Mouse (Mus musculus) kidney, embryonic 14.5 days (tissue): ENCODE measurements around the gene Map4k2. TPM values are rescaled to one million over a fixed set of nuclear protein-coding genes. Genes with fewer than 3 reads are reported as not detected.

Experiments
- ATAC-seq: fragments of 200-750 bp; cut with Nextera tagmentation; 2 replicates; pipeline ENCODE4 v1.8.0; 2017; ENCODE audit warnings: moderate number of reproducible peaks, mild to moderate bottlenecking, moderate TSS enrichment, moderate library complexity; ENCODE audit not compliant: low FRiP score, low TSS enrichment
- H3K27ac ChIP-seq: fragments of 300-500 bp; sonication (generic); 2 replicates; pipeline ENCODE4 v1.5.1; 2014; ENCODE audit warnings: low read depth, mild to moderate bottlenecking, low read length, moderate library complexity, mixed read lengths
- H3K27me3 ChIP-seq: fragments of 300-500 bp; sonication (generic); 2 replicates; pipeline ENCODE4 v1.6.1; 2014; ENCODE audit warnings: mild to moderate bottlenecking, low read length; ENCODE audit not compliant: control insufficient read depth, insufficient read depth
- H3K36me3 ChIP-seq: fragments of 300-500 bp; sonication (generic); 2 replicates; pipeline ENCODE4 v1.6.1; 2014; ENCODE audit warnings: low read length, mixed read lengths; ENCODE audit not compliant: control insufficient read depth, insufficient read depth
- H3K4me1 ChIP-seq: fragments of 300-500 bp; sonication (generic); 2 replicates; pipeline ENCODE4 v1.6.1; 2014; ENCODE audit warnings: low read length, mixed read lengths; ENCODE audit not compliant: control insufficient read depth, insufficient read depth
- H3K4me2 ChIP-seq: fragments of 300-500 bp; sonication (generic); replicated peaks from 2 replicates; pipeline ENCODE4 v1.6.1; 2014; ENCODE audit warnings: low read depth, mild to moderate bottlenecking, low read length
- H3K4me3 ChIP-seq: fragments of 300-500 bp; sonication (generic); 2 replicates; pipeline ENCODE4 v1.5.1; 2014; ENCODE audit warnings: mild to moderate bottlenecking, low read length
- H3K9ac ChIP-seq: fragments of 300-500 bp; sonication (generic); 2 replicates; pipeline ENCODE4 v1.6.1; 2014; ENCODE audit warnings: low read depth, mild to moderate bottlenecking, low read length, moderate library complexity
- H3K9me3 ChIP-seq: fragments of 300-500 bp; sonication (generic); 2 replicates; pipeline ENCODE4 v1.6.1; 2016; ENCODE audit warnings: low read length; ENCODE audit not compliant: control insufficient read depth
- WGBS: fragments of 180-500 bp; shearing (Covaris S2); extraction: QIAGEN DNeasy Blood & Tissue Kit; methylation state at CpG from one replicate; pipeline ENCODE4 v1.1.7; 2014; 5-methylcytosine and 5-hydroxymethylcytosine counted together
- polyA plus RNA-seq: library from polyadenylated mRNA; unstranded; fragments of >200 nt; fragmentation: Nextera tagmentation; extraction: Ambion mirVana; gene quantifications from 2 replicates; pipeline ENCODE4 v1.2.1, GENCODE M21; 2014

Gene Map4k2
- polyA plus RNA-seq, 1 experiment from 2014 or later: 12.5 TPM

DNA sequence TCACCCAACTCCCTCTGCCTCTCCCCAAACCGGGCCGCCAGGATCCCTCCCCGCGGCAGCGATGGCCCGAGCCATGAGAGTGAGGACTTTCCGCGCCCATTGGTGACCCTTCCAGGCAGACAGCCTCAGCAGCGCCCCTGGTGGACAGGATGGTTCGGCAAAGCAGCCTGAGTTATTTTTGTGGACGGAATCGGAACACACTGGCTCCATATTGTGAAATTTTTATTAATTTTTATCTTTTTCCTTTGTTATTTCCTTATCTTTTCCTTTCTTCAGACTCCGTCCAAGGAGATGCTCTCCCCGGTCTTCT, 35.3 kb downstream of the Map4k2 start:
- H3K4me1 ChIP-seq: no peaks in the 10 kb centered on the region
- WGBS: 77% methylated on average over 14 of the region's 14 CpGs
- H3K9me3 ChIP-seq: no peaks in the 10 kb centered on the region
- no peak for ATAC-seq
- no peak overlapping the region for H3K4me2 ChIP-seq
- no peaks in the 10 kb centered on the region for H3K27me3 ChIP-seq
- H3K4me3 ChIP-seq: no peak overlapping the region
- peaks cover 88% of the 10 kb centered on the region for H3K36me3 ChIP-seq
- no peak overlapping the region for H3K27ac ChIP-seq
- H3K9ac ChIP-seq: no peak overlapping the region

DNA sequence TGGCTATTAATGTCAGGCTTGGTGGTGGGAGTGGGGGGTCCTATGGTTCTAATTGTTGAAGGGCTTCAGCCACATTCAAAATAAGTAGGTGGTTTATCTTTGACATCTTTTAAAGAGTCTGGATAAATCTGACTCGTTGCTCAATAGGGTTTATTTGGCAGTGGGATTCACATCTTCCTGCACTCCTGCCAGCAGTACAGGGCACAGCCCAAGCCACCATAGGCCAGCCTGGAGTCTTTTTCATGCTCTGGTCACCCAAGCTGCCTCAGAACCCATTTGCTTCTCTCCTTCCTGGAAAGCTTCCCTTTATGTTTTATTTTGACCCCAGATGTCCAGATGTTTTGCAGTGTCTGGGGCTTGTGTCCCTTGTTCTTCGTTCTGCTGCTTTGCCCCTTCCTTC, 35.7 kb downstream of the Map4k2 start:
- H3K4me3 ChIP-seq: no peak overlapping the region
- no peak for ATAC-seq
- H3K4me1 ChIP-seq: no peaks in the 10 kb centered on the region
- H3K9me3 ChIP-seq: no peaks in the 10 kb centered on the region
- H3K27ac ChIP-seq: no peak overlapping the region
- 93% methylated on average over 2 of the region's 2 CpGs for WGBS
- H3K4me2 ChIP-seq: no peak overlapping the region
- no peak overlapping the region for H3K9ac ChIP-seq
- H3K27me3 ChIP-seq: no peaks in the 10 kb centered on the region
- H3K36me3 ChIP-seq: peaks cover 84% of the 10 kb centered on the region

DNA sequence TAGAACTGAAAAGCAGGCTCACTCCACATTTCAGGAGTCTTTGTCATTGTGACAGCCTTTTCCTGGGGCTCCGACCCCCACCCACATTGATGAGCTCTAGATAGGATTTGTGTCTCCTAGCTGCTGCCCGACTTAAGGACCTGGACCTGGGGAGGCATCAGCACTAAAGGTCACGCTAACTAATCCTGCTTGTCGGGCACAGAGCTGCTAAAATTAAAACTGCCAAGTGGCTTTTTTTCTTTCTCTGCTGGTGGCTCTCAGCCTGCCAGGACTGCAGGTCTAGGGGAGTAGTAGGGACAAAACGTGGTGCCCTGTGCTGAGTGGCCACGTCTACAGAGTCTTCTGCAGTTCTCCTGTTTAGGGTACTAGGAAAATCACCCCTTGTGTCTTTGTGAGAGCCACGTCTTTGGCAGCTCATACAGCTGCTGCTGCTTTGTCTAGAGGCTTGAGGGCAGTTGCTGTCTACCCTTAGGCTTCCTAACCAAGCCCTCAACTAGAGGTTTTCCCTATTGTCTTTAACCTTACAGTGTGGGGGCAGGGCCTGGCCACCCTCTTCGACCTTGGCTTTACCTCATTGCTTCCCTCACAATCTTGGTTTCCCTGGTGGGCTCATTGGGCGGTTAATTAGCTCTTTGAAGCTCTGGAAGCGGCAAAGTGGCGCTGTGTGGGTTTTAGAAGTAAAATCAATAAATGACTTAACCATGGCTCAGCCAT, 36.5 kb downstream of the Map4k2 start:
- Histone ChIP-seq H3K36me3 (peaks cover 76% of the 10 kb centered on the region), H3K27ac (no peak overlapping the region), H3K4me3 (no peak overlapping the region), H3K27me3 (no peaks in the 10 kb centered on the region), H3K4me2 (no peak overlapping the region), H3K9me3 (no peaks in the 10 kb centered on the region), H3K4me1 (no peaks in the 10 kb centered on the region), H3K9ac (no peak overlapping the region)
- 78% methylated on average over 11 of the region's 11 CpGs for WGBS
- no peak for ATAC-seq

DNA sequence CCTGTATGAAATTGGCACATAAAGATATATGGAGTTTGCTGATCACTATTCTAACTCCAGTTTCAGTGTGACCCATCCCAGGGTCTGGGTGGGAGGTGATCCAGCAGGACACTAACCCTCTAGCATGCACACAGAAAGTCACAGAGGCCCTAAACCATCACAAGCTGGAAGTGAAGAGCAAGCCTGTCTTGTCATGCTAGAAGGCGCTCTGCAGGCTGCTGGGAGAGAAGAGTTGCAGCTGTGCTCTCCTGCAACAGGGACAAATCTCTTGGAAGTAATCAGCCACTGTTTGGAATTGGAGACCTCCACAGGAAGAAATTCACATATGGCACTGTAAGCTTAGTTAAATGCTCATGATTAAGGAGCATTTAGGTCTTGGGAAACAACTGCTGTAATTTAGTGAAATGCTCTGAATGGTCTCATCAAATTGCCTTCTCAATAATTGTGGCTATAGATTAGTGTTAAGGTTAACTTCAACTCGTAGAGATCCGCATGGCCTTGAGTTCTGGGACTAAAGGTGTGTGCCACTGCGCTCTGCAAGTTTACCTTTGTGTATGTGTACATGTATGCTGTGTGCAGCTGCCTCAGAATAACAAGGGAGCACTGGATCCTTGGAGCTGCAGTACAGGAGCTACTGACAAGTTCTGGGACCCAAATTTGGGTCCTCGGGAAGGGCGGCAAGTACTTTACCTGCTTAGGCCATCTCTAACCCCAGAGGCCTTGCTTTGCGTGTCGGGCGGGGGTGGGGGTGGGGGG, 39.7 kb downstream of the Map4k2 start:
- Histone ChIP-seq H3K9ac (no peak overlapping the region), H3K4me1 (peaks cover 21% of the 10 kb centered on the region), H3K4me3 (no peak overlapping the region), H3K9me3 (no peaks in the 10 kb centered on the region), H3K36me3 (peaks cover 44% of the 10 kb centered on the region), H3K27me3 (no peaks in the 10 kb centered on the region), H3K4me2 (no peak overlapping the region), H3K27ac (no peak overlapping the region)
- 90% methylated on average over 9 of the region's 9 CpGs for WGBS
- no peak for ATAC-seq

DNA sequence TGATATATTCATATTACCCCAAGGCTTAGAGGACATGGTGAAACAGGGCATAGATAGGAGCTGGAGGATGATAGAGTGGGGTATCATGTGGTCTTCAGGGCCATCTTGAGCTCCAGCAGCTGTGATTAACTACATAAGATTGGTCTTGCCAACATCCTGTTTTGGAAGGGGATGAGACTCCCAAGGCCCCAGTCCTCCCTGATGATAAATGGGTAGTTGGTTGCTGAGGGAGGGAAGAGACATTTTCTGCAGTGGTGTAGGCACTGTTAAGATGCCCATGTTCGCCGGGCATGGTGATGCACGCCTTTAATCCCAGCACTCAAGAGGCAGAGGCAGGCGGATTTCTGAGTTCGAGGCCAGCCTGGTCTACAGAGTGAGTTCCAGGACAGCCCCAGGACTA, 40.3 kb downstream of the Map4k2 start:
- Histone ChIP-seq H3K36me3 (peaks cover 38% of the 10 kb centered on the region), H3K9ac (no peak overlapping the region), H3K27me3 (no peaks in the 10 kb centered on the region), H3K4me2 (no peak overlapping the region), H3K4me1 (peaks cover 23% of the 10 kb centered on the region), H3K9me3 (no peaks in the 10 kb centered on the region), H3K4me3 (no peak overlapping the region), H3K27ac (no peak overlapping the region)
- no peak for ATAC-seq
- 99% methylated on average over 5 of the region's 5 CpGs for WGBS

DNA sequence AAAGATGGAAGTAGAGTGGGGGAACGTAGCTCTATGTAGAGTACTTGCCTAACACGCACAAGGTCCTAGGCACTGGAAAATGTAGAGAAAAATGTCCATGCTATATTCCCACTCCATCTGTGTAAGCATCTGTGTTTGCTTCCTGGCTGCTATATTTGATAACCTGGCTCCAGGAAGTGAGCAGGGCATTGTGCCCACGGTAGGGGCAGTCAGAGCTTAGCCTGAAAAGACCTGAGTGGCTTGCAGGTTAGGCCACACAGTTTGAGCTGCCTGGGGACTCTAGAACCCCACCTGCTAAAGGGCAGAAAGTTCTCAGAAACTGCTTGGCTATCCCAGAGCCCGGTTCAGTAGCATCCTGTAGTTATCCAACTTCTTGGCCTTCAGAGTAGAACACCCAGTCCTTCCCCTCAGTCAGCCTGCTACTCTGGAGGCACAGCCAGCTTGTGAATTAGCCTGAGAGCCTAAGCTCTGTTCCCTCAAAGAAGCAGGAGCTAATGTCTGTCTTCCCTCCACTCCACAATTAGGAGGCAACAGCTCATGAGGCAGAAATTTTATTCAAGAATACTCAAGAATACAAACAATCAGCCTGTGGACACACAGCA, 41.5 kb downstream of the Map4k2 start:
- Histone ChIP-seq H3K4me3 (no peak overlapping the region), H3K9me3 (no peaks in the 10 kb centered on the region), H3K4me2 (no peak overlapping the region), H3K27me3 (no peaks in the 10 kb centered on the region), H3K4me1 (peaks cover 30% of the 10 kb centered on the region), H3K9ac (no peak overlapping the region), H3K36me3 (peaks cover 26% of the 10 kb centered on the region), H3K27ac (no peak overlapping the region)
- no peak for ATAC-seq
- WGBS: 77% methylated on average over 4 of the region's 4 CpGs

DNA sequence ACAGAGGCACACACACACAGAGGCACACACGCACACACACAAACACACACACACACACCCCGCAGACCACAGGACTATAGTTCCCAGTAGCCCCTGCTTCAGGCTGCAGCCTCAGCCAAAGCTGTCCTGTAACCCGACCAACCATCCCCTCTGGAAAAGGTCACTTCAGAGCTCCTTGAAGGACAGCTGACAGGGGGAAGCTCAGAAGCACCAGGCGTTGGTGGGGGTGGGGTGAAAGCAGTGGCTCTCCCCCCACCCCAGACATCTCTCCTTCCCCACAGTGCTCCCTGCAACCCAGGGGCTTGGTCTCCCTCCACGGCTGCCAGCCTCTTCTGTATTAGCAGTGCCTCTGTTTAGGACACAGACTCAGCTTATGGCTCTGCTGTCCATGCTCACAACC, 42.5 kb downstream of the Map4k2 start:
- H3K9ac ChIP-seq: peak overlapping the region; percentile 20; the same call in 1 of the 2 replicates
- peaks cover 16% of the 10 kb centered on the region for H3K36me3 ChIP-seq
- no peaks in the 10 kb centered on the region for H3K27me3 ChIP-seq
- WGBS: 31% methylated on average over 5 of the region's 5 CpGs
- H3K27ac ChIP-seq: peak overlapping the region; percentile 68
- peak; percentile 17 for ATAC-seq
- H3K9me3 ChIP-seq: no peaks in the 10 kb centered on the region
- no peak overlapping the region for H3K4me3 ChIP-seq
- peaks cover 32% of the 10 kb centered on the region for H3K4me1 ChIP-seq
- no peak overlapping the region for H3K4me2 ChIP-seq

DNA sequence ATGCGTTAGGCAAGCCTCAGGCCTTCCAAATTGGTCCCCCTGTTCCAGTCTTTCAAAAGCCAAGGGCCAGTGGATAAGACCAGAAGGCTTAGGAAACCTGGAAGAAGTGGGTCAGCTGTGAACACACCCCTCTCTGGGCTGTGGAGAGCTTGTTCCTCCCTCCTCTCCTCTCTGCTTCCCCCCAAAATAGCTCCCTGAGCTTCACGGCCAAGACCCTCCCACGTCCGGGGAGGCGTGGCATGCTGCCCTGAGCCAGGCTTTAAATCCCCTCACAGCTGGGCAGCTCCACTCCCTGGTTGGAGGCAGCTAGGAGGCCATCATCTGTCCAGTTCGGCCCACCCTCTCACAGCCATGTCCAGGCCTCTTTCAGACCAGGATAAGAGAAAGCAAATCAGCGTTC, 43.2 kb downstream of the Map4k2 start, which contains the start of gene Pygm:
TSS of gene Pygm (plus strand) at position 272 of the 400 bp plus-strand sequence.
- no peaks in the 10 kb centered on the region for H3K9me3 ChIP-seq
- peaks cover 39% of the 10 kb centered on the region for H3K4me1 ChIP-seq
- ATAC-seq: peak; percentile 69
- peak within 1 kb of the TSS; percentile 32; the same call in 1 of the 2 replicates for H3K9ac ChIP-seq
- peak within 1 kb of the TSS; percentile 27; the same call in 1 of the 2 replicates for H3K4me2 ChIP-seq
- no peak within 1 kb of the TSS for H3K4me3 ChIP-seq
- peak within 1 kb of the TSS; percentile 68 for H3K27ac ChIP-seq
- no peaks in the 10 kb centered on the region for H3K27me3 ChIP-seq
- H3K36me3 ChIP-seq: peaks cover 9% of the 10 kb centered on the region; the same call in 1 of the 2 replicates
- 10% methylated on average over 7 of the region's 7 CpGs for WGBS

DNA sequence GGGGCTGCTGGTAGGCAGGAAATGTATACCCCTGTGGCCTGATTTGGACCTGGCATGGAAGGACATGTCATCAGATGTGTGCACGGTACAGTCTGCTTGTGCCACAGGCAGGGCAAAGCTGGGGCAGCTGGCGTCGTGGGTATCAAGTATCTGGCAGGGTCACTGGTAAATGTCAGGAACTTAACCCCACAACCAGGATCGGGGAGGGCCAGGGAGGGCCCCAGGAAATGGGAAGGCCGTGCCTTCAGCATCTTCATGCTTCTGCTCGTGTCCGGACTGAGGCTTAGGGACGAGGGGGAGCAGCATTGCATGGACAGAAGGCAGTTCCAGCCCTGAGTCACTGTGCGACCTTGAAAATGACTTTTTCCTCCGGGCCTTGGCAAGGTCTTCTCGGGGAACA, 44.0 kb downstream of the Map4k2 start:
- ATAC-seq: no peak
- peak overlapping the region; percentile 6; the same call in 1 of the 2 replicates for H3K4me2 ChIP-seq
- no peak overlapping the region for H3K4me3 ChIP-seq
- peaks cover 6% of the 10 kb centered on the region; the same call in 1 of the 2 replicates for H3K36me3 ChIP-seq
- H3K9ac ChIP-seq: no peak overlapping the region
- H3K9me3 ChIP-seq: no peaks in the 10 kb centered on the region
- H3K27ac ChIP-seq: no peak overlapping the region
- peaks cover 46% of the 10 kb centered on the region for H3K4me1 ChIP-seq
- H3K27me3 ChIP-seq: no peaks in the 10 kb centered on the region
- WGBS: 44% methylated on average over 11 of the region's 11 CpGs
